Comparison of ENCODE assay signal across 23 mouse cellular contexts in genomic region chr19:40183600-40183999, GRCm38 (mm10). TPM values are rescaled to one million over a fixed set of nuclear protein-coding genes. Genes with fewer than 3 reads are reported as not detected.
A peak's percentile ranks its signal among the peaks of the same experiment; 100 is the strongest.
DNase-seq lines count a peak whose midpoint lies in the region; ATAC-seq and TF ChIP-seq lines count a peak whose summit lies in the region.
"Had no signal": no experiment of that assay in that cellular context is flagged by ENCODE, and none has a peak within 500 bp of the region (broad histone marks: within the 10 kb centered on the region; RNA-seq: fewer than 3 reads in every experiment).

No protein-coding gene starts in this region.

- intact Hi-C loops in left cerebral cortex, postnatal 14 days (cut with DNase I) = no loop called here
- intact Hi-C loops in left cerebral cortex, adult 2 months (cut with DNase I) = no loop called here

- no peak overlapping the region for H3K27ac ChIP-seq in left cerebral cortex, adult 2 months
- H3K27ac ChIP-seq: embryonic facial prominence, embryonic 10.5 days; forebrain, embryonic 13.5 days; hindbrain, embryonic 15.5 days had no signal

- no peak for TF ChIP-seq CTCF in left cerebral cortex, adult 2 months (IDR thresholded peaks at IDR 0.05)

- no peak for DNase-seq in frontal cortex, postnatal 25 days (ENCODE audit: low spot score in 2 of 2)
- DNase-seq in left cerebral cortex, postnatal 14 days (ENCODE audit: low spot score in 2 of 2) = peak; percentile 8 to 34
- no peak for DNase-seq in left cerebral cortex, adult 2 months (ENCODE audit: extremely low spot score in 1 of 2, low spot score in 2 of 2)
- peak; percentile 6 for DNase-seq in right cerebral cortex, adult 18-20 months
- no peak for DNase-seq in right cerebral cortex, postnatal 25 days
- peak; percentile 5 for DNase-seq in telencephalon, adult 2 months (ENCODE audit: low read depth, low spot score)
- DNase-seq in layer of hippocampus, postnatal 14 days (ENCODE audit: low spot score in 2 of 2) = no peak
- DNase-seq: adrenal gland, postnatal 10 days; B cell, adult 2 months; cerebellum, adult 11-12 months; cerebellum, adult 9-10 months; cerebellum, postnatal 25 days; forebrain, postnatal 0 days; gastrocnemius, postnatal 14 days; heart, postnatal 36 days had no signal

- peak; percentile 85 for ATAC-seq in frontal cortex, adult (ENCODE audit: low TSS enrichment)
- ATAC-seq: CD4-positive, CD25-positive, alpha-beta regulatory T cell, adult 4 months; forebrain, embryonic 13.5 days; forebrain, postnatal 0 days had no signal

- H3K4me3 ChIP-seq in left cerebral cortex, adult 2 months = no peak overlapping the region
- H3K4me3 ChIP-seq: embryonic facial prominence, embryonic 10.5 days; forebrain, embryonic 13.5 days; heart, embryonic 12.5 days; hindbrain, embryonic 15.5 days had no signal

RNA-seq across cellular contexts. Expression of gene Cyp2c70, which starts 3.5 kb away (rescaled TPM):
- total RNA-seq in left cerebral cortex, postnatal 14 days (2021) = 1 to 10 TPM; 2.4 to 3.0 TPM
- 1 to 10 TPM; 1.3 to 1.5 TPM for total RNA-seq in left cerebral cortex, adult 2 months (2021)
- total RNA-seq in layer of hippocampus, postnatal 14 days (2021) = 1 to 10 TPM; 3.3 to 4.3 TPM
- total RNA-seq: forebrain, postnatal 0 days; G1E; gastrocnemius, adult 18-20 months had no signal

Comparison
In these comparisons a context has a peak if more than half of its experiments do, and no peak if none do; other contexts are left out.
1. DNase-seq: peak in left cerebral cortex, postnatal 14 days (2 of 2), right cerebral cortex, adult 18-20 months (single experiment) and telencephalon, adult 2 months (single experiment); none in frontal cortex, postnatal 25 days (0 of 2), left cerebral cortex, adult 2 months (0 of 2), right cerebral cortex, postnatal 25 days (single experiment) and layer of hippocampus, postnatal 14 days (0 of 2).